Mouse (Mus musculus) right cerebral cortex, postnatal 25 days (tissue): ENCODE measurements around the gene Timp2.
A peak's percentile ranks its signal among the peaks of the same experiment; 100 is the strongest.

Source experiments
- DNase-seq: peaks from one replicate; pipeline ENCODE4 v3.0.0; 2022

The Timp2 gene

DNA sequence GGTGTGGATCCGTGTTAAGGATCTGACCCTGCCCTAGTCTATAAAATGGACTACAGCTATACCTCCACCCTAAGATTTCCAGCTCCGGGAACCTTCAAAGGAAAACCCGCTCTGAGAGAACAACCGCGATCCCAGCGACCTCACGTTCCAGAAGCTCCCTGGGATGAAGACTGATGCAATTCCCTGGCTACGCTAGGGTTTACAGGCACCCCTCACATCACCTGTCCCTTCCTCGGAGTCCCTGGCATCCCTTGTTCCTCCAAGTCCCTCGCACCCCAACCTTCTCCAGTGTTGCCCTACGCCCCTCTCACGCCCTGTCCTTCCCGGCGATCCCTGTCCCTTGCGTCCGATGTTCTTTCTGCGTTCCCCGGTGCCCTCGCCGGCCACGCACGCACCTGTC lies 66.0 kb downstream of the Timp2 start:
- no peak for DNase-seq

DNA sequence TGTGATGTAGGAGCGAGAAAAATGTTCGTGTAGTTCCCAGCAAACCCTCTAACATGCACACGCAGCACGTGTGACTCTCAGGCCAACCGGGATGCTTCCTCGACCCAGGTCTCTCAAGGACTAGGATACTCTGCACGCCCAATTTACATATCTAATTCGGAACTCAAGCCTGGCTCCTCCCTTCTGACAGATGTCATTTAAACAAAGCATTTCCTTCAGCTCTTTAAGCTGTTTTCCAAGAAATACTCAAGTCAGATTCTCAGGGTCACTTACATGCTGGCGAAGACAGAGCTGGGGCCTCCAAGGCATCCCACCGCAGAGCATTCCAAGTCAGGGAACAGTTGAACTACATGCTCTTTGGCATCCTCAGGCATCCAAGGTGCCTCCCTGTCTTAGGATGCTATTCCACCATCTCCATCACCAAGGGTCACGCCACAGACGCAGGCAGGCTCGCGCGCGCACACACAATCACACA lies 66.5 kb downstream of the Timp2 start:
- DNase-seq: no peak

- no peak for DNase-seq
Measured at GRCm38 (mm10) chr11:118287573-118287972, 68.0 kb downstream of the Timp2 start.

- DNase-seq: no peak
Measured at GRCm38 (mm10) chr11:118286434-118286833, 69.1 kb downstream of the Timp2 start.

- DNase-seq: no peak
Measured at GRCm38 (mm10) chr11:118285791-118286190, 69.7 kb downstream of the Timp2 start.

DNA sequence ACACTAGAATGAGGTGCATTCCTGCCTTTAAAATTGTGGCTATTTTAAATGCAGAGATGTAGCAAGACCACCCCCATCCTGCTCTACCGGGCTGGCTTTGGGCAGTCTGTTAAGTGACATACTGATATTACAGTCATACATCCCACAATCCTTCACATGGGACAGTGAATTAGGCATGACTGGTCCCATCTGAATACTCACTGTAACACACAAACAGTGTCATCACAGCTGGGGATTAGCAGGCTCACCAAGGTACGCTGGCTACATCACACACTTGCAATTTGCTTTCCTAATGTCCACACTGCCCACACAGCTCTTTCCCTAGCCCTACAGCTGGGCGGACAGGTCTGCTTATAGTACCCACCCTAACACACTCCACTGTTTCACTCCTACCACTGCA lies 75.3 kb downstream of the Timp2 start:
- DNase-seq: no peak

DNA sequence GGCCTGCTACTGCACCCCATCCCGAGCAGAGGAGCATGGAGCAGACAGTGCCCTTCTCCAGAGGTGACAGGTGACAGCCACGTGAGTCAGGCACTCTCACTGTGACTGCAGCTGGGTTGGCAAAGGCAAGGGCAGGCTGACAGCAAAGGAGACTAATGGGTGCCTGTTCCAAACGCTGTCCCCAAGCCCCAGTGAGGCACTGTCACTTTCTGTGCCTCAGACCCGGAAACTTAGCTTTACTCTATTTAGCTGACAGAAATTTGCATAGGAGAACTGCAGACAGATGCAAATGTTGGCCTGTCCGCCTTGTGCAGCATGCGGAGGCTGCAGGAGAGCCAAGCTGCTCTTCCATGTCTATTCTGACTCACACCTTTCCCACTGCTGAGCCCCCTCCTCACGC lies 79.2 kb downstream of the Timp2 start:
- peak; percentile 16 for DNase-seq

DNA sequence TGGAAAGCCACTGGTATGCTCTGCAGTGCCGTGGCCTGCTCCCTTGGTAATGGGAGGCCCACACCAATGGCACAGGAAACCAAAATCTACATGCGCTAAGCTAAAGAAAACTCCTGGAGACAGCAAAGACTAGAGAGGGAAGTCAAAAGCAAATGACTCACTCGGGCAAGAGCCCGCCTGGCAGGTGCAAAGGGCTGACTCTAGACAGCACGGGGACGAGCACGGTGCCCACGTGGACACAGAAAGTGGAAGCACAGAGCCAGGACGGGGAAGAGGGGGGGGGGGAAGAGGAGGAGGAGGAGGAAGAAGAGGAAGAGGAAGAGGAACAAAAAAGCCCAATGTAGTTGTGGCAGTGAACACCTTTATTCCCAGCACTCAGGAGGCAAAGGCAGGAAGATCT lies 80.4 kb downstream of the Timp2 start:
- DNase-seq: no peak

DNA sequence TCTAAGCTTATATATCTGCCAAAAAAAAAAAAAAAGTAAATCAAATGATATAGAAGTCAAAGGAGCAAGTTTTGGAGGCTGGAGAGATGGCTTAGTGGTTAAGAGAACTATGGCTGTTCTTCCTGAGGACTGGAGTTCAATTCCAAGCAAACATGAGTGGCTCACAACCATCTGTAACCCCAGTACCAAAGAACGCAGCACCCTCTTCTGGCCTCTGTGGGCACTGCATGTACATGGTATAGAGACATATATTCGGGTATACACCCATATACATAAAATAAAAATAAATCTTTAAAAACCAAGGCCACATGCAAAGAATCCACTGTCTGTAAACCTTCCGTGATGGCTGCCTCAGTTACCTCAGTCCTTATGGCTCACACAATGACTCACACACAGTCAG lies 85.7 kb downstream of the Timp2 start:
- DNase-seq: no peak

DNA sequence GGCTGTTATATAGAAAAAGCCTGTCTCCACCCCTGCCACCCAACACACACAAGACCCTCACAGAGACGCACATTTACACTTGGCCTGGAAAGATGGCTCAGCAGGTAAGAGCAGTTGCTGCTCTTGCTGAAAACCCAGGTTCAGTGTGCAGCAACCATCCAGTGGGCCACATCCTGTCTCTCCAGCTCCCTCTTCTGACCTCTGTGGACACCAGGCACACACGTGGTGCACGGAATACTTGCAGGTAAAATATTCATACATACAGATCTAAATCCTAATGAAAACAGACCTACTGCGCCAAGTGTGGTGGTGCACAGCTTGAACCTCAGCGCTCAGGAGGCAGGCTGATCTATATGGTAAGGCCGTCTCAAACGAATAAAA lies 88.9 kb downstream of the Timp2 start:
- DNase-seq: no peak

GRCm38 (mm10) chr11:118266044-118266665 lies 89.4 kb downstream of the Timp2 start:
- DNase-seq: no peak

DNA sequence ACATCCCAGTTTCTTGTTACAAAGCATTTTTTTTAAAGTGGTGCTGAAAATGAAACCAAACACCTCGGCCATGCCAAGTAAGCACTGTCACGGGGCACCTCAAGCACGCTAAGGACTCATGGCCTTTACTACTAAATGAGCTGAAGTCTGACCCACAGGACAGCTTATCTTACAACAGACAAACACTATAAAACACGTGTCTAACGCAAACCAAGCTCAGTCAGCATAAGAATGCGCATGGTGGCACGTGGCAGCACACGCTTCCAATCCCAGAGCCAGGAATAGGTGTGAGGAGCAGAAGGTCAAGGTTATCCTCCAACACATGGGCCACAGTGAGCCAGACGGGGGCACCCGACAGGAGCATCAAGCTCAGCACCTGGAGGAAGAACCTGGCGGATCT lies 89.9 kb downstream of the Timp2 start:
- no peak for DNase-seq

DNA sequence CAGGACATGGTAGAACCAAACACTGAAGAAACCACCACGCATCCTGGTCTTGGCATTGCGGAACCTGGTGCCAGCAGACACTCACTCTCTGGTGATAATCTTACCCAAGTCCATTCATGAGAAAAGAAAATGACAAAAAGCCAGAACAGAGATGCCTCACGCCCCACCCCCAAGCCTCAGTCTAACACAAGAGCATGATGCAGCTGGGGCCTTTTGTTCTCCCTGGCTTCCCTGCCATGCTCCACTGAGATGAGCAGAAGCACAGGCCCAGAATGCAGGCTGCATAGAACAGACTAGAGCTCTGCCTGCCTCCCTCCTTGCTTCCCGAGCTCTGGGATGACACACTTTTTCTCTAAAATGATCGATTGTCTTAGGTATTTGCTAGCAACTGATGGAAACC lies 92.4 kb downstream of the Timp2 start:
- DNase-seq: no peak

DNA sequence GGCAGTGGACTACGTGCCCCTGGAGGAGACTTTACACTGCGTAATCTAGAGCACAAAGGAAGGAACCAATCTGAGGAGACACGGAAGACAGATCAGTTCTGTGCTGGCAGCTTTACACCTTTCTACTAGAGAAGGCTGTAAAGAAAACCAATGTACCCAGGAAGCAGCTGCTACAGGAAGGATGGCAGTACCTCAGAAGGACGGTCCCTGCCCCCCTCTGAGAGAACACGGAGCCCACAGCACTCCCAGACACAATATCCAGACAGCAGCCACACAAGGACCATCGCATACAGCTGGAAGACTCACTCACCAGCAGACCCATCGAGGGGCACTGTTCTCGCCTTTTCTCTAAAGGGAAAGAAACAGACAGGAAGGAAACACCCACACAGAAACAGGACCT lies 95.5 kb downstream of the Timp2 start:
- DNase-seq: no peak

GRCm38 (mm10) chr11:118259580-118259979 lies 96.0 kb downstream of the Timp2 start:
- DNase-seq: no peak

- DNase-seq: no peak
Measured at GRCm38 (mm10) chr11:118256371-118256770, 99.2 kb downstream of the Timp2 start.

- peak; percentile 50 for DNase-seq
Measured at GRCm38 (mm10) chr11:118254159-118254951, 101.2 kb downstream of the Timp2 start.

DNA sequence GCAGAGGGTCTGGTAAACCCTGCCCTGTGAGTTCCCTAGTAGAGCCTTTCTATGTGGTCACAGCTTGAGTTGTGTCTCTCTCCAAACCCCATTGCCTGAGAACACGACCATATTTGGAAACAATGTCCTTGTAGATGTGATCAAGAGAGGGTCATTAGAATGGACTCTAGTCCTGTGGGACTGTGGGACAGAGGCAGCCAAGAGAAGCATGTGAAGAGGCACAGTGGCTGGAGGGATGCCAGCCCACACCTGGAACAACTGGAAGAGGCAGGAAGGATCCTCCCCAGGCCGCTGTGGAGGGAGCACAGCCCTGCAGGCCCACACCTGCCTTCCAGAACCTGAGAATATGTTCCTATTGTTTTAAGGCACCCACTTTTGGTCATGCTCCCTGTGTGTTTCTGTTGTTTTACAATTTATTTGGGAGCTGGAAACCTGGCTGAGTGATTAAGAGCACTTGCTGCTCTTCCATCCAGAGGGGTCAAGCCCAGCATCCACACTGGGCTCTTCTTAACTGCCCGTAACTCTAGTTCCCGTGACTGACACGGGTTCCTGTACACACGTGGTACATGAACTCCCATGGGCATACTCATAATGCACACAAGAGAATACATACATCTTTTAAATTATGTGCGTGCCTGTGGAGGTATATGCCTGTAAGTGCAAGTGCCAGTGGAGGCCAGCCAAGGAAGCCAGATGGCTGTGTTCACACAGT lies 101.9 kb downstream of the Timp2 start:
- no peak for DNase-seq
